Mouse (Mus musculus): Measurements from ENCODE around the gene Gm20721. TPM values are rescaled to one million over a fixed set of nuclear protein-coding genes. Genes with fewer than 3 reads are reported as not detected.
A peak's percentile ranks its signal among the peaks of the same experiment; 100 is the strongest.

Gm20721 gene
- polyA plus RNA-seq, 1 experiment from 2014 or later: 7.5 TPM

GRCm38 (mm10) chr2:174305646-174306045 lies 40.9 kb downstream of the Gm20721 start:
- Histone ChIP-seq H3K36me3 (no peaks in the 10 kb centered on the region), H3K27ac (replicated peaks) (no peak overlapping the region), H3K4me3 (no peak overlapping the region), H3K9me3 (no peaks in the 10 kb centered on the region), H3K4me2 (replicated peaks) (no peak overlapping the region), H3K9ac (replicated peaks) (no peak overlapping the region), H3K4me1 (0 out of 2 replicates have a peak, but pooled peaks cover 2% of the 10 kb centered on the region), H3K27me3 (peaks cover 5% of the 10 kb centered on the region; the same call in 1 of the 2 replicates)
- no peak for ATAC-seq (replicated peaks)
- WGBS: 10% methylated on average over 5 of the region's 5 CpGs

DNA sequence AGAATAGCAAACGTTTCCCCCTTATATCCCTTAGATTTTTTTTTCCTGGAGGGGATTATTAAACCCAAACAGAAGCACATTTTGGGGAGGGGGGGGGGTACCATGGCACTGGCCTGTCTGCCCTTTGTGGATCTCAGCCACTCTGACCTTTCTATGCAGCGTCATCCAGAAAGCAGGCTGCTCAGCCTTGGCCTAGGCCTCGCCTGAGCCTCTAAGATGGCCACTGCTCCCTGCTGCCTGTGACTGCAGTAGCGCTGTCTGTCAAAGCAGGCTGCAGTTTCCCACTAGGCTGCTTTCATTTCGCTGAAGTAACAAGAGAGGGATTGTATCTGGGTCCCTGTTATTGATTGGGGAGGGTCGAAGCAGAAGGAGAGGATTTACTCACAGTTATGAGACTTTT lies 44.0 kb downstream of the Gm20721 start:
- Histone ChIP-seq H3K27me3 (peaks cover 30% of the 10 kb centered on the region), H3K4me2 (replicated peaks) (no peak overlapping the region), H3K27ac (replicated peaks) (no peak overlapping the region), H3K36me3 (no peaks in the 10 kb centered on the region), H3K9ac (replicated peaks) (no peak overlapping the region), H3K9me3 (peaks cover 9% of the 10 kb centered on the region), H3K4me1 (peaks cover 25% of the 10 kb centered on the region), H3K4me3 (no peak overlapping the region)
- ATAC-seq (replicated peaks): no peak
- 28% methylated on average over 6 of the region's 6 CpGs for WGBS

- Histone ChIP-seq H3K9ac (replicated peaks) (no peak overlapping the region), H3K4me1 (peaks cover 35% of the 10 kb centered on the region), H3K36me3 (no peaks in the 10 kb centered on the region), H3K4me2 (replicated peaks) (peak overlapping the region; percentile 30), H3K27ac (replicated peaks) (no peak overlapping the region), H3K27me3 (peaks cover 39% of the 10 kb centered on the region), H3K9me3 (peaks cover 9% of the 10 kb centered on the region), H3K4me3 (peak overlapping the region; percentile 15; the same call in 1 of the 2 replicates)
- WGBS: 56% methylated on average over 22 of the region's 22 CpGs
- no peak for ATAC-seq (replicated peaks)
Observed at GRCm38 (mm10) chr2:174300666-174301065, 45.8 kb downstream of the Gm20721 start.

DNA sequence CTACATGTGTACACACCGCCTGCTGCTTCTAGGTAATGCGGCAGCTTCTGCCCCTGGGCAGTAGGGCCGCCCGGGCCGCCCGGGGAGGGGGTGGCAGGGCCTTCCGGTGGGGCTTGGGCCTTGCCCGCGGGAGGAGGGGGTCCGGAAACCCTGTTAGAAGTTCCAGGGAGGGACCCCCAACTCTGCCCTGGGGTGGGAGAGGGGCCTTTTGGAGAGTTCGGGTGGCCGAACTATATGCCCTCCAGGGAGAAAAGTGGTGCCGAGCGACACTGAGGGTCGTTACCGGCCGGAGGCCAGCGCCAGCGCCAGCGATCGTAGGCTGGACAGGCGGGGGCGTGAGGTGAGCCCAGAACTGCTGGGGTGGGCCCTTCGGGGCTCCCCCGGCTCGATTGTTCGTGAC lies 46.3 kb downstream of the Gm20721 start:
- Histone ChIP-seq H3K4me2 (replicated peaks) (peak overlapping the region; percentile 30), H3K27ac (replicated peaks) (no peak overlapping the region), H3K9ac (replicated peaks) (no peak overlapping the region), H3K36me3 (no peaks in the 10 kb centered on the region), H3K4me1 (peaks cover 35% of the 10 kb centered on the region), H3K9me3 (peaks cover 9% of the 10 kb centered on the region), H3K4me3 (peak overlapping the region; percentile 15), H3K27me3 (peaks cover 39% of the 10 kb centered on the region)
- WGBS: 47% methylated on average over 27 of the region's 27 CpGs
- ATAC-seq (replicated peaks): no peak

- peaks cover 39% of the 10 kb centered on the region for H3K27me3 ChIP-seq
- peak overlapping the region; percentile 15 for H3K4me3 ChIP-seq
- no peak overlapping the region for H3K9ac ChIP-seq (replicated peaks)
- H3K36me3 ChIP-seq: no peaks in the 10 kb centered on the region
- peaks cover 9% of the 10 kb centered on the region for H3K9me3 ChIP-seq
- no peak for ATAC-seq (replicated peaks)
- peaks cover 35% of the 10 kb centered on the region for H3K4me1 ChIP-seq
- WGBS: 58% methylated on average over 34 of the region's 34 CpGs
- peak overlapping the region; percentile 30 for H3K4me2 ChIP-seq (replicated peaks)
- H3K27ac ChIP-seq (replicated peaks): no peak overlapping the region
Observed at GRCm38 (mm10) chr2:174299771-174300160, 46.7 kb downstream of the Gm20721 start.

- Histone ChIP-seq H3K36me3 (no peaks in the 10 kb centered on the region), H3K9ac (replicated peaks) (no peak overlapping the region), H3K27ac (replicated peaks) (no peak overlapping the region), H3K27me3 (peaks cover 39% of the 10 kb centered on the region), H3K4me1 (peaks cover 35% of the 10 kb centered on the region), H3K4me3 (peak overlapping the region; percentile 15), H3K9me3 (peaks cover 9% of the 10 kb centered on the region), H3K4me2 (replicated peaks) (peak overlapping the region; percentile 30; the same call in 1 of the 2 replicates)
- WGBS: 60% methylated on average over 48 of the region's 48 CpGs
- no peak for ATAC-seq (replicated peaks)
Observed at GRCm38 (mm10) chr2:174299091-174299770, 47.3 kb downstream of the Gm20721 start.

- peaks cover 39% of the 10 kb centered on the region for H3K27me3 ChIP-seq
- H3K4me3 ChIP-seq: peak overlapping the region; percentile 15; the same call in 1 of the 2 replicates
- H3K36me3 ChIP-seq: no peaks in the 10 kb centered on the region
- H3K27ac ChIP-seq (replicated peaks): no peak overlapping the region
- peaks cover 9% of the 10 kb centered on the region for H3K9me3 ChIP-seq
- no peak overlapping the region for H3K9ac ChIP-seq (replicated peaks)
- peak overlapping the region; percentile 30; the same call in 1 of the 2 replicates for H3K4me2 ChIP-seq (replicated peaks)
- WGBS: 41% methylated on average over 33 of the region's 33 CpGs
- no peak for ATAC-seq (replicated peaks)
- peaks cover 38% of the 10 kb centered on the region for H3K4me1 ChIP-seq
Observed at GRCm38 (mm10) chr2:174298471-174298870, 48.0 kb downstream of the Gm20721 start.

DNA sequence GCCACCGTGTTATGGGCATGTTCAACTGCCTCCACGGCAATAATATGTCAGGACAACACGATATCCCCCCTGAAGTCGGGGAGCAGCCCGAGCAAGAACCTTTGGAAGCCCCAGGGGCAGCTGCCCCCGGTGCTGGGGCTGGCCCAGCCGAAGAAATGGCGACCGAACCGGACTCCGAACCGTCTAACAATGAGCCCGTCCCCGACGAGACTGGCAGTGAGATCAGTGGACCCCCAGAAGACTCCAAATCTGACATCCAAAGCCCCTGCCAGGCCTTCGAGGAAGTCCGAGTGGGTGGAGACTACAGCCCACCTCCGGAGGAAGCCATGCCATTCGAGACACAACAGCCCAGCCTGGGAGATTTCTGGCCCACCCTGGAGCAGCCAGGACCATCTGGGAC lies 48.7 kb downstream of the Gm20721 start:
- no peak overlapping the region for H3K4me2 ChIP-seq (replicated peaks)
- WGBS: 62% methylated on average over 19 of the region's 19 CpGs
- H3K36me3 ChIP-seq: no peaks in the 10 kb centered on the region
- ATAC-seq (replicated peaks): no peak
- peaks cover 44% of the 10 kb centered on the region for H3K4me1 ChIP-seq
- H3K27me3 ChIP-seq: peaks cover 39% of the 10 kb centered on the region
- H3K27ac ChIP-seq (replicated peaks): no peak overlapping the region
- no peak overlapping the region for H3K4me3 ChIP-seq
- peaks cover 9% of the 10 kb centered on the region for H3K9me3 ChIP-seq
- H3K9ac ChIP-seq (replicated peaks): no peak overlapping the region

DNA sequence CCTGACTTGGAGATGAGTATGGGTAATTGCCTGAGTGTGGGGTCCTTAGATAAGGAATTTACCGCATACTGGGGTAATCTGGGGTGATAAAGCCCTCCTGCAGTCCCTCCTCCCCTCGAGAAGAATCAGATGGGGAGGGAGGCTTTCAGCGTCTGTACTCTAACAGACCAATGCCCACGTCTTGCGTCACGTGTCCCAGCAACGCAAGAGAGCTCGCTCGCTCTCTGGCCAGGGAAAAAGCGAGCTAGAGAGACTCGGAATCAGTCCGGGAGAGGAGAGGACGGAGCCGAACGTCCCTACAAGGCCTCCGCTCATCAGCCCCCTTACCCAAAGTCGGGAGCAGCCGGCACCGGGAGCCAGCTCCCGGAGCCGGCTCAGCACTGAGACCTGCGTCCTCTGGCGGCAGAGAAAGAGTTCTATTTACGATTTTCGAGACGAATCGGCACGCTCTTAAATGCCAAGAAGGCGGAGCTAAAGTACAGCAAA lies 49.4 kb downstream of the Gm20721 start:
- Histone ChIP-seq H3K36me3 (no peaks in the 10 kb centered on the region), H3K27ac (replicated peaks) (no peak overlapping the region), H3K9ac (replicated peaks) (no peak overlapping the region), H3K4me2 (replicated peaks) (peak overlapping the region; percentile 27), H3K4me3 (peak overlapping the region; percentile 22), H3K4me1 (peaks cover 51% of the 10 kb centered on the region), H3K27me3 (peaks cover 39% of the 10 kb centered on the region), H3K9me3 (peaks cover 9% of the 10 kb centered on the region)
- 43% methylated on average over 29 of the region's 29 CpGs for WGBS
- ATAC-seq (replicated peaks): no peak

DNA sequence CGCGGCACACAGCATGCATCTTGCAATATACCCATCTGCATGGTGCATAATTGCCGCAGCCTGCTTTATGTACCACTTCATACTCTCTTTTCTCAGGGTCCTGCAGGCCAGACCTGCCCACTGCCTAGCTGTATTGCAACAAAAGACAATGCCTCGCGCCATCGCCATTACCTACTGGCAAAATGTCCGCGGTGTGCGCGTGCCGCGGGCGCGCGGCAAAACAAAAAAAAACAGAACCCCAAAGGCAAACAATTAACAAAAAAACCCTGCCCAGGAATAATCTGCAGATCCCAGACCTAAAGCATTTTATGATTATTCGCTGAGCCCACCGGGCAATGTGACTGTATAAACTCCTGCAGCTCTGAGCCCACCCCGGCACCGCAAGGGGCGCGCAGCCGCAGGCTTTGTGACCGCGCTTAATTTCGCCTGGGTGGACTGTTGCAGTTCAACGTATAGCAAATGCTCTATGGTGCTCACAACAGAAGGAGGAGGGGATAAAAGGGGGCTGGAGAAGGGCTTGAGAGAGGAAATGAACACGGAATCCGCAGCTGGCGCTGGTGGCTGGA lies 50.5 kb downstream of the Gm20721 start:
- peaks cover 9% of the 10 kb centered on the region for H3K9me3 ChIP-seq
- H3K27me3 ChIP-seq: peaks cover 38% of the 10 kb centered on the region
- H3K36me3 ChIP-seq: no peaks in the 10 kb centered on the region
- H3K4me2 ChIP-seq (replicated peaks): peak overlapping the region; percentile 62
- H3K27ac ChIP-seq (replicated peaks): no peak overlapping the region
- 50% methylated on average over 29 of the region's 29 CpGs for WGBS
- 0 out of 2 replicates have a peak overlapping the region, but pooled peaks have one; percentile 22 for H3K9ac ChIP-seq (replicated peaks)
- no peak for ATAC-seq (replicated peaks)
- peaks cover 61% of the 10 kb centered on the region for H3K4me1 ChIP-seq
- H3K4me3 ChIP-seq: peak overlapping the region; percentile 67

GRCm38 (mm10) chr2:174295175-174295899 lies 51.2 kb downstream of the Gm20721 start:
- peaks cover 9% of the 10 kb centered on the region for H3K9me3 ChIP-seq
- peaks cover 32% of the 10 kb centered on the region for H3K27me3 ChIP-seq
- H3K4me1 ChIP-seq: peaks cover 63% of the 10 kb centered on the region
- no peaks in the 10 kb centered on the region for H3K36me3 ChIP-seq
- peak overlapping the region; percentile 89 for H3K27ac ChIP-seq (replicated peaks)
- H3K4me2 ChIP-seq (replicated peaks): peak overlapping the region; percentile 62
- ATAC-seq (replicated peaks): peak; percentile 90
- H3K9ac ChIP-seq (replicated peaks): peak overlapping the region; percentile 74
- WGBS: 53% methylated on average over 36 of the region's 36 CpGs
- peak overlapping the region; percentile 67 for H3K4me3 ChIP-seq

DNA sequence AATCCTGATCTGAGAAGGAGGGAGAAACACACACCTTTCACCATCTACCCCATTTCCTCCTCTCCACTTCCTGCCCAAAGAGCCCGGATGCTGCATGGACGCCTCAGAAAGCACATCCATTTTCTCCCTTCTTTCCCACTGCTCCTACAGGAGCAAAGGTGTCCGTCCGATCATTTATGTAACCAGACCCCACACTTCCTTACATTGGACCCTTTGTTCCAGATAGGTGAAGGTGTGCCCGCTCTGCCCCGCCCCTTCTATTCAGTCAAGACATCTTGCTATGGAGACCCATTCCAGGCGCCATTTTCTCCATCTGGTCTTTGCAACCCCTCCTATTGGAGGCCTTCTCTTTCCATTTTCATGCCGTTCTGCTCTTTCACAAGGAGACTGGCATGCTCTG lies 52.1 kb downstream of the Gm20721 start:
- peaks cover 59% of the 10 kb centered on the region for H3K4me1 ChIP-seq
- H3K36me3 ChIP-seq: no peaks in the 10 kb centered on the region
- H3K9me3 ChIP-seq: peaks cover 4% of the 10 kb centered on the region
- peak overlapping the region; percentile 89 for H3K27ac ChIP-seq (replicated peaks)
- peaks cover 24% of the 10 kb centered on the region for H3K27me3 ChIP-seq
- peak overlapping the region; percentile 62 for H3K4me2 ChIP-seq (replicated peaks)
- peak overlapping the region; percentile 74 for H3K9ac ChIP-seq (replicated peaks)
- peak overlapping the region; percentile 67 for H3K4me3 ChIP-seq
- 0 out of 2 replicates have a peak, but pooled peaks have one; percentile 14 for ATAC-seq (replicated peaks)
- WGBS: 49% methylated on average over 8 of the region's 8 CpGs
